Mouse (Mus musculus): ENCODE data around the gene Rpl6. TPM values are rescaled to one million over a fixed set of nuclear protein-coding genes. Genes with fewer than 3 reads are reported as not detected.
"Not testable (repeated sequence)": the region's sequence is repeated elsewhere in the genome, so short reads cannot be mapped to it uniquely, and the experiment has no call there.

The Rpl6 gene
- polyA plus RNA-seq, 1 experiment from 2014 or later = 696 TPM

DNA sequence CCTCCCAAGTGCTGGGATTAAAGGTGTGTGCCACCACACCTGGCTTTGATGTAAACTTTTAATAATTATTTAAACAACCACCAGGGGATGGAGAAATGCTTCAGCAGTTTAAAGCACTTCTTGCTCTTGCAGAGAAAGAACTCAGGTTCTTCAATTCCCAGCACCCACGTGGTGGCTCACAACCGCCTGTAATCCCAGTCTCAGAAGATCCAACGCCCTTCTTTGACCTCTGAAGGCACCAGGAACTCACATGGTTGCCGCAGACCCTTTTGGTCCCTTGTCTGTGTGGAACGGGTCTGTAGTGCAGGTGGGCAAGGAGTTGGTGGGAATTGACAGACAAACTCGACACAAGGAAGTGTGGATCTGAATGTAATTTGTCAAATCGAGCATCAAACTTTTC lies 10.4 kb downstream of the Rpl6 start:
- H3K27ac ChIP-seq (replicated peaks; ENCODE audit: low read depth, low read length) = no peak overlapping the region
- H3K9ac ChIP-seq (ENCODE audit: low read depth, low read length) = no peak overlapping the region
- no peak overlapping the region for H3K4me2 ChIP-seq (ENCODE audit: low read depth, low read length)
- no peaks in the 10 kb centered on the region for H3K9me3 ChIP-seq (ENCODE audit: control insufficient read depth, low read length)
- DNase-seq (ENCODE audit: low spot score) (no peak), ATAC-seq (ENCODE audit: low read depth) (no peak)
- H3K4me1 ChIP-seq (ENCODE audit: control insufficient read depth, insufficient read depth, low read length) = no peaks in the 10 kb centered on the region
- H3K4me3 ChIP-seq (ENCODE audit: low read depth, low read length) = no peak overlapping the region
- no peaks in the 10 kb centered on the region for H3K27me3 ChIP-seq (replicated peaks; ENCODE audit: control insufficient read depth, insufficient read depth, low read length)
- WGBS = 54% methylated on average over 7 of the region's 7 CpGs
- peaks cover 31% of the 10 kb centered on the region for H3K36me3 ChIP-seq (ENCODE audit: control insufficient read depth, insufficient read depth, low read length)

DNA sequence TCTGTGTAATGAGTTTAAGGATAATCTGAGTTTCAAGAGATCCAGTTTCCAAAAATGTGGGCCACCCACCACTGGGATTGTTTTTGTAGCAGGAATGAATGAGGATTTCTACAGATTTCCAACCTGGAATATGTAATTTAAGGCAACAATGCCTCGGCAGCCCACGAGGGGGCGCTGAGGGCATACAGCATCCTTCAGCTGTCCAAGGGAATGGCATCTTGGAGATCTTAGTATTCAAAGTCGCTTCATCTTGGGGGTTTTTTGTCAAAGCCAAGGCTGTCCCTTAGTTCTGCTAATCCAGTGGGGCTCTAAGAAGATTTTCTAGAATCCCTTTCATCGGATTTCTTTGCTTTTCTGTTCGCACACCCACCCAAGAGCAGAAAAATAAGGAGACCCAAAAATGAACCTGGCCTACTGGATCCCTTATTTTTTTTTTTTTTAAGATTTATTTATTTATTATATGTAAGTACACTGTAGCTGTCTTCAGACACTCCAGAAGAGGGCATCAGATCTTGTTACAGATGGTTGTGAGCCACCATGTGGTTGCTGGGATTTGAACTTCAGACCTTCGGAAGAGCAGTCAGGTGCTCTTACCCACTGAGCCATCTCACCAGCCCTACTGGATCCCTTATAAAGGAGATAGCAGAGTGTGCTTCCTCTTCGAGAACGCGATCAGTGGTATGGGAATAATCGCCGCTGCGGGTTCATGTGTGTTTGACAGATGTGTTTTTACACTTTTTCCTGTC lies 11.3 kb downstream of the Rpl6 start:
- H3K4me1 ChIP-seq (ENCODE audit: control insufficient read depth, insufficient read depth, low read length) = no peaks in the 10 kb centered on the region
- DNase-seq (ENCODE audit: low spot score) = peak; percentile 75
- no peak overlapping the region for H3K4me2 ChIP-seq (ENCODE audit: low read depth, low read length)
- no peak overlapping the region for H3K9ac ChIP-seq (ENCODE audit: low read depth, low read length)
- H3K27ac ChIP-seq (replicated peaks; ENCODE audit: low read depth, low read length) = no peak overlapping the region
- whole genome bisulfite sequencing = 51% methylated on average over 13 of the region's 13 CpGs
- peaks cover 23% of the 10 kb centered on the region for H3K36me3 ChIP-seq (ENCODE audit: control insufficient read depth, insufficient read depth, low read length)
- no peak overlapping the region for H3K4me3 ChIP-seq (ENCODE audit: low read depth, low read length)
- no peaks in the 10 kb centered on the region for H3K27me3 ChIP-seq (replicated peaks; ENCODE audit: control insufficient read depth, insufficient read depth, low read length)
- no peaks in the 10 kb centered on the region for H3K9me3 ChIP-seq (ENCODE audit: control insufficient read depth, low read length)
- ATAC-seq (ENCODE audit: low read depth) = no peak

DNA sequence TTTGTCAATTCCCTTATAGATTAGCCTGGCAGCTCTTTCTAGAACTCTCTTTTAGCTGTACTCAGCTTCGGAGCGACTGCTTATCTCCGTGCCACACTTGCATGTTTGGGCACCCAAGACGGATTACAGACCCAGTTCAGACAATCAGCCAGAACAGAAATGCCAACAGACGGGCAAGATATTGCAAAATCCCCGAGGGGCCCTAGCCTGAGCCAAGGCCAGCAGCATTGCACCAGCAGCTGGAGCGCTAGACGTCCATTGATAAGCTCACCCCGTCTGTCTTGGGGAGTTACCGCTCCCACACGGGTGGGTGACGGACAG lies 11.8 kb downstream of the Rpl6 start:
- 82% methylated on average over 12 of the region's 12 CpGs for WGBS
- ATAC-seq (ENCODE audit: low read depth) (no peak), DNase-seq (ENCODE audit: low spot score) (no peak)
- Histone ChIP-seq H3K4me2 (ENCODE audit: low read depth, low read length) (no peak overlapping the region), H3K27me3 (replicated peaks; ENCODE audit: control insufficient read depth, insufficient read depth, low read length) (no peaks in the 10 kb centered on the region), H3K36me3 (ENCODE audit: control insufficient read depth, insufficient read depth, low read length) (peaks cover 18% of the 10 kb centered on the region), H3K4me1 (ENCODE audit: control insufficient read depth, insufficient read depth, low read length) (peaks cover under 1% of the 10 kb centered on the region; the same call in 1 of the 2 replicates), H3K9me3 (ENCODE audit: control insufficient read depth, low read length) (no peaks in the 10 kb centered on the region), H3K9ac (ENCODE audit: low read depth, low read length) (no peak overlapping the region), H3K27ac (replicated peaks; ENCODE audit: low read depth, low read length) (no peak overlapping the region), H3K4me3 (ENCODE audit: low read depth, low read length) (no peak overlapping the region)

DNA sequence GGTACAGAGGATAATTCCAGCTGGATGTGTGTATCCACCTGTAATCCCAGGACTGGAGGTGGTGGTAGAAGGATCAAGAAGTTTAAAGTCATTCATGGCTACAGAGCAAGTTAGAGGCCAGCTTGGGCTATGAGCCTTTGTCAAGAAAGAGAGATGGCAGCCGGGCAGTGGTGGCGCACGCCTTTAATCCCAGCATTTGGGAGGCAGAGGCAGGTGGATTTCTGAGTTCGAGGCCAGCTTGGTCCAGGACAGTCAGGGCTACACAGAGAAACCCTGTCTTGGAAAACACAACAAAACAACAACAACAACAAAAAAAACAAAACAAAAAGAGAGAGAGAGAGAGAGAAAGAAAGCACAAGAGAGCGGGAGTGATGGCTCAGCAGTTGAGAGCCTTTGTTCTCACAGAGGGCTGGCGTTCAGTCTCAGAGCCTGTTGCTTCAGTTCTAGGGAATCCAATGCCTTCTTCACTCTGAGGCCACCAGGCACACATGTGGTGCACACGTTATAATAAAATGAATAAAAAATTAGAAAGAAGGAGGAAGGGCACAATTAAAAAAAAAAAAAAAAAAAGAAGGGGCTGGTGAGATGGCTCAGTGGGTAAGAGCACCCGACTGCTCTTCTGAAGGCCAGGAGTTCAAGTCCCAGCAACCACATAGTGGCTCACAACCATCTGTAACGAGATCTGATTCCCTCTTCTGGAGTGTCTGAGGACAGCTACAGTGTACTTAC lies 12.5 kb downstream of the Rpl6 start:
- peaks cover 11% of the 10 kb centered on the region for H3K36me3 ChIP-seq (ENCODE audit: control insufficient read depth, insufficient read depth, low read length)
- 86% methylated on average over 9 of the region's 9 CpGs for WGBS
- not testable (repeated sequence) for H3K27ac ChIP-seq (replicated peaks; ENCODE audit: low read depth, low read length); H3K9ac ChIP-seq (ENCODE audit: low read depth, low read length); H3K4me3 ChIP-seq (ENCODE audit: low read depth, low read length); ATAC-seq (ENCODE audit: low read depth); DNase-seq (ENCODE audit: low spot score); H3K4me1 ChIP-seq (ENCODE audit: control insufficient read depth, insufficient read depth, low read length); H3K4me2 ChIP-seq (ENCODE audit: low read depth, low read length); H3K27me3 ChIP-seq (replicated peaks; ENCODE audit: control insufficient read depth, insufficient read depth, low read length); H3K9me3 ChIP-seq (ENCODE audit: control insufficient read depth, low read length)

DNA sequence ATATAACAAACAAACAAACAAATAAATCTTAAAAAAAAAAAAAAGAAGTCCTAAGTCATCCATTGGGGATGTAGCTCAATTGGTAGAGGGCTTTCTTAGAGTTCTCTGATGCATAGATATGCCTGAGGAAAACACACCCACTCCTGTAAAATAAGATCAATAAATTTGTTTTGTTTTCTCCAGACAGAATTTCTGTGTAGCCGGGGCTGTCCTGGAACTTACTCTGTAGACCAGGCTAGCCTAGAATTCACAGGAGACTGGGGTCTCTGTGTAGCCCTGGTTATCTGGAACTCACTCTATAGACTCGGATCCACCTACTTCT lies 13.0 kb downstream of the Rpl6 start:
- Histone ChIP-seq H3K9ac (ENCODE audit: low read depth, low read length) (no peak overlapping the region), H3K27ac (replicated peaks; ENCODE audit: low read depth, low read length) (no peak overlapping the region), H3K27me3 (replicated peaks; ENCODE audit: control insufficient read depth, insufficient read depth, low read length) (no peaks in the 10 kb centered on the region), H3K36me3 (ENCODE audit: control insufficient read depth, insufficient read depth, low read length) (peaks cover 6% of the 10 kb centered on the region), H3K4me3 (ENCODE audit: low read depth, low read length) (no peak overlapping the region), H3K9me3 (ENCODE audit: control insufficient read depth, low read length) (no peaks in the 10 kb centered on the region), H3K4me1 (ENCODE audit: control insufficient read depth, insufficient read depth, low read length) (peaks cover 8% of the 10 kb centered on the region; the same call in 1 of the 2 replicates), H3K4me2 (ENCODE audit: low read depth, low read length) (no peak overlapping the region)
- ATAC-seq (ENCODE audit: low read depth) (no peak), DNase-seq (ENCODE audit: low spot score) (no peak)
- 83% methylated on average over 2 of the region's 2 CpGs for WGBS

DNA sequence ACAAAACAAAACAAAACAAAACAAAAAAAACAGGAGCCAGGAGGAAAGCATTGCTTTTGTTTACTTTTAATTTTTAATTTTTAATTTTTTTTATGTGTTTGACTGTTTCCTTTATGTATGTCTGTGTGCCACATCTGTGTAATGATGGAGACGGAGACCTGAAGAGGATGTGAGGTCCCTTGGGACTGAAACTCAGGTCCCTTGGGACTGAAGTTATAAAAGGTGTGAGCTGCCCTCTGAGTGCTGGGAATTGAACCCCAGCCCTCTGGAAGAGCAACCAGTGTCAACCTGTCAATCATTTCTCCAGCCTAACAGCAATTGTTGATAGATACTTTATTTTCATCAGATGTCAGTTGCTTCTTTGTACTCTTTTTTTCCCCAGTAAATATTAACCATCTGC lies 14.9 kb downstream of the Rpl6 start:
- ATAC-seq (ENCODE audit: low read depth) (no peak), DNase-seq (ENCODE audit: low spot score) (no peak)
- no peak overlapping the region for H3K4me3 ChIP-seq (ENCODE audit: low read depth, low read length)
- no peaks in the 10 kb centered on the region for H3K9me3 ChIP-seq (ENCODE audit: control insufficient read depth, low read length)
- no peak overlapping the region for H3K9ac ChIP-seq (ENCODE audit: low read depth, low read length)
- 58% methylated on average over 1 of the region's 1 CpGs for WGBS
- no peaks in the 10 kb centered on the region for H3K27me3 ChIP-seq (replicated peaks; ENCODE audit: control insufficient read depth, insufficient read depth, low read length)
- no peak overlapping the region for H3K27ac ChIP-seq (replicated peaks; ENCODE audit: low read depth, low read length)
- peaks cover 8% of the 10 kb centered on the region; the same call in 1 of the 2 replicates for H3K4me1 ChIP-seq (ENCODE audit: control insufficient read depth, insufficient read depth, low read length)
- H3K4me2 ChIP-seq (ENCODE audit: low read depth, low read length) = no peak overlapping the region
- H3K36me3 ChIP-seq (ENCODE audit: control insufficient read depth, insufficient read depth, low read length) = no peaks in the 10 kb centered on the region

DNA sequence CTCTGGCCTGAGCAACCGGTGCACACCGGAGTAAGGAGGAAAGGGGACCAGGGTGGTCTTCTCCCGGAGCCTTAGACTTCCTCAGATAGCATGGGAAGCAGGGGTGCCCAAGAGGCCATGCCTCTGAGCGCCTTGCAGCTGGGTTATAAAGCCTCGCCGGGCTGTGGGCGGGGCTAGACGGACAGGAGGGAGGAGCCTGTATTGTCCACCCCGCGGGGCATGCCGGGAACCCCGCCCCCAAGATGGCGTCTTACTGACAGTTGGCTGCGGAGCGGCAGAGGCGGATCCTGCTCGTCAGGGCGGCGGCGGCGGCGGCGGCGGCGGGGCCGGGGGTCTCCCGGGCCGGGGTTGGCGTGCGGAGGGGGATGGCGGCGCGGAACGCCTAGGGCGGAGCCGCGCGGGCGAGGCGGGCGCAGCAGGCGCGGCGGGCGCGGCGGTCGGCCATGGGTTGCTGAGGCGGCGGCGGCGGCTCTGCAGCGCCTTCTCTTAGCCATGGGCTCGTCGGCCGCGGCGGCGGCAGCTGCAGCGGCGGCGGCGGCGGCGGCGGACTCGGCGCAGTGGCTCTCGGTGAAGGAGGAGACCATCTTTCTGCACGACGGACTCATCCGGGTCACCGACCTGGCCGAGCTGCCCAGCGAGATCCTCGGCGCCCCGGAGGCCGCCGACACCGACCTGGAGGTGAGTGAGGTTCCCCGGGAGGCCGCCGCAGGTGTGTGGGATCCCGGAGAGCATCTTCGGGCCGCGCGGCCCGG lies 15.9 kb downstream of the Rpl6 start, which contains the start of gene Hectd4:
TSS of gene Hectd4 (plus strand) at position 240 of the 752 bp plus-strand sequence.
- Histone ChIP-seq H3K27ac (replicated peaks; ENCODE audit: low read depth, low read length) (peak within 1 kb of the TSS; percentile 76), H3K9ac (ENCODE audit: low read depth, low read length) (peak within 1 kb of the TSS; percentile 86), H3K27me3 (replicated peaks; ENCODE audit: control insufficient read depth, insufficient read depth, low read length) (no peaks in the 10 kb centered on the region), H3K4me1 (ENCODE audit: control insufficient read depth, insufficient read depth, low read length) (peaks cover 8% of the 10 kb centered on the region; the same call in 1 of the 2 replicates), H3K36me3 (ENCODE audit: control insufficient read depth, insufficient read depth, low read length) (no peaks in the 10 kb centered on the region), H3K9me3 (ENCODE audit: control insufficient read depth, low read length) (no peaks in the 10 kb centered on the region), H3K4me3 (ENCODE audit: low read depth, low read length) (peak within 1 kb of the TSS; percentile 92), H3K4me2 (ENCODE audit: low read depth, low read length) (peak within 1 kb of the TSS; percentile 84)
- peak; percentile 96 for DNase-seq (ENCODE audit: low spot score)
- peak; percentile 87 for ATAC-seq (ENCODE audit: low read depth)
- 0% methylated on average over 8 of the region's 90 CpGs for WGBS

DNA sequence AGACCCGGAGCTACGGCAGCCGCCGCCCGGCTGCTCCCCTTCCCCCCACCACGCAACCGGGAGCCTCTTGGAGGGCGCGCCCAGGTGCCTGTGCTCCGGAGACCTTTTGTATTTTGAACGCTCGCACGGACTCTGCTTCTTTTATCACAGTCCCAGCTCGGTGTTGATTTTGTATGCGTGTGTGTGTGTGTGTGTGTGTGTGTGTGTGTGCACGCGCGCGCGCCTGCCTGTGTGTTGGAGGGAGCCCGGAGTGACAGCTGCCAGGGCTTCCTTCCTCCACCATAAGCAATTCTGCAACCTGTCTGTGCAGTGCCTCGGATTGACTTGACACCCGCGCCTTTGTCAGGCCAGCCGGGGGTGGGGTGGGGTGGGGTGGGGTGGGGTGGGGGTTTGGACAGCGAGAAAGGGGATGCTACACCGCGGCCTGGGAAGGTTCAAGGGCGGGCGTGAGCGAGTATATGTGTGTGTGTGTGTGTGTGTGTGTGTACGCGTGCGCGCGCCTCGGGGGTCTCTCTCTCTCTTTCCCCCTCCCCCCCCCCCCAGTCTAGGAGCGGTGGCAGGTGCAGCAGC lies 16.5 kb downstream of the Rpl6 start:
- peak overlapping the region; percentile 76 for H3K27ac ChIP-seq (replicated peaks; ENCODE audit: low read depth, low read length)
- WGBS = 0% methylated on average over 13 of the region's 38 CpGs
- H3K4me2 ChIP-seq (ENCODE audit: low read depth, low read length) = peak overlapping the region; percentile 84
- H3K27me3 ChIP-seq (replicated peaks; ENCODE audit: control insufficient read depth, insufficient read depth, low read length) = no peaks in the 10 kb centered on the region
- peaks cover 8% of the 10 kb centered on the region; the same call in 1 of the 2 replicates for H3K4me1 ChIP-seq (ENCODE audit: control insufficient read depth, insufficient read depth, low read length)
- peak; percentile 58 for DNase-seq (ENCODE audit: low spot score)
- H3K9ac ChIP-seq (ENCODE audit: low read depth, low read length) = peak overlapping the region; percentile 86
- no peaks in the 10 kb centered on the region for H3K36me3 ChIP-seq (ENCODE audit: control insufficient read depth, insufficient read depth, low read length)
- H3K9me3 ChIP-seq (ENCODE audit: control insufficient read depth, low read length) = no peaks in the 10 kb centered on the region
- H3K4me3 ChIP-seq (ENCODE audit: low read depth, low read length) = peak overlapping the region; percentile 92
- ATAC-seq (ENCODE audit: low read depth) = peak; percentile 27
